Mouse (Mus musculus) midbrain, embryonic 15.5 days (tissue): ENCODE results near the gene Setd4. TPM values are rescaled to one million over a fixed set of nuclear protein-coding genes. Genes with fewer than 3 reads are reported as not detected.
"Not testable (repeated sequence)": the region's sequence is repeated elsewhere in the genome, so short reads cannot be mapped to it uniquely, and the experiment has no call there.

Experiments used
- ATAC-seq: fragments of 200-750 bp; cut with Nextera tagmentation; replicated peaks from 2 replicates; pipeline ENCODE4 v1.8.0; 2017; ENCODE audit warnings: moderate TSS enrichment
- H3K27ac ChIP-seq: fragments of 300-500 bp; sonication (generic); 2 replicates; pipeline ENCODE4 v1.5.1; 2015; ENCODE audit warnings: mild to moderate bottlenecking, inconsistent platforms
- H3K27me3 ChIP-seq: fragments of 300-500 bp; sonication (generic); replicated peaks from 2 replicates; pipeline ENCODE4 v1.6.1; 2015; ENCODE audit warnings: inconsistent platforms
- H3K36me3 ChIP-seq: fragments of 300-500 bp; sonication (generic); replicated peaks from 2 replicates; pipeline ENCODE4 v1.6.1; 2015; ENCODE audit warnings: inconsistent platforms
- H3K4me1 ChIP-seq: fragments of 300-500 bp; sonication (generic); 2 replicates; pipeline ENCODE4 v1.6.1; 2015; ENCODE audit warnings: inconsistent platforms
- H3K4me2 ChIP-seq: fragments of 300-500 bp; sonication (generic); 2 replicates; pipeline ENCODE4 v1.6.1; 2015; ENCODE audit warnings: inconsistent platforms, mild to moderate bottlenecking, moderate library complexity
- H3K4me3 ChIP-seq: fragments of 300-500 bp; sonication (generic); 2 replicates; pipeline ENCODE4 v1.5.1; 2015; ENCODE audit warnings: mild to moderate bottlenecking, inconsistent platforms
- H3K9ac ChIP-seq: fragments of 300-500 bp; sonication (generic); 2 replicates; pipeline ENCODE4 v1.6.1; 2015; ENCODE audit warnings: mild to moderate bottlenecking, inconsistent platforms
- H3K9me3 ChIP-seq: fragments of 300-500 bp; sonication (generic); 2 replicates; pipeline ENCODE4 v1.6.1; 2016; ENCODE audit warnings: inconsistent platforms
- WGBS: fragments of 180-500 bp; shearing (Covaris S2); methylation state at CpG from one replicate; pipeline ENCODE4 v1.1.7; 2015; ENCODE audit warnings: mixed read lengths; 5-methylcytosine and 5-hydroxymethylcytosine counted together
- polyA plus RNA-seq: library from polyadenylated mRNA; unstranded; fragments of >200 nt; fragmentation: Nextera tagmentation; extraction: Ambion mirVana; gene quantifications from 2 replicates; pipeline ENCODE4 v1.2.1, GENCODE M21; 2015

Gene Setd4
- 19.4 and 21.2 TPM in 2 replicates for polyA plus RNA-seq

- Histone ChIP-seq H3K9me3 (no peaks in the 10 kb centered on the region), H3K27ac (peak within 1 kb of the TSS; percentile 88), H3K36me3 (no peaks in the 10 kb centered on the region), H3K4me1 (peaks cover 26% of the 10 kb centered on the region), H3K9ac (peak within 1 kb of the TSS; percentile 85), H3K4me2 (peak within 1 kb of the TSS; percentile 71), H3K27me3 (no peaks in the 10 kb centered on the region), H3K4me3 (peak within 1 kb of the TSS; percentile 71)
- WGBS, result 1% methylated on average over 55 of the region's 55 CpGs
- ATAC-seq, result peak; percentile 89
Measured at GRCm38 (mm10) chr16:93603439-93604212, at the start of gene Setd4. Gene Setd4, minus strand, starts transcription at chr16:93604063.

- H3K27me3 ChIP-seq, result no peaks in the 10 kb centered on the region
- no peak overlapping the region for H3K4me3 ChIP-seq
- no peaks in the 10 kb centered on the region for H3K4me1 ChIP-seq
- H3K4me2 ChIP-seq, result no peak overlapping the region
- 87% methylated on average over 5 of the region's 5 CpGs for WGBS
- no peak for ATAC-seq
- H3K36me3 ChIP-seq, result no peaks in the 10 kb centered on the region
- no peak overlapping the region for H3K9ac ChIP-seq
- H3K27ac ChIP-seq, result no peak overlapping the region
- no peaks in the 10 kb centered on the region for H3K9me3 ChIP-seq
Measured at GRCm38 (mm10) chr16:93648441-93649183, 44.7 kb upstream of the Setd4 start.

- H3K9ac ChIP-seq, result no peak overlapping the region
- no peaks in the 10 kb centered on the region for H3K36me3 ChIP-seq
- no peak overlapping the region for H3K4me3 ChIP-seq
- no peak for ATAC-seq
- H3K27me3 ChIP-seq, result no peaks in the 10 kb centered on the region
- WGBS, result 72% methylated on average over 4 of the region's 4 CpGs
- H3K4me1 ChIP-seq, result no peaks in the 10 kb centered on the region
- no peak overlapping the region for H3K27ac ChIP-seq
- no peak overlapping the region for H3K4me2 ChIP-seq
- no peaks in the 10 kb centered on the region for H3K9me3 ChIP-seq
Measured at GRCm38 (mm10) chr16:93644006-93644405, 40.1 kb upstream of the Setd4 start.

GRCm38 (mm10) chr16:93627761-93628400 lies 24.0 kb upstream of the Setd4 start, which contains the start of gene Gm5678:
Gene Gm5678, plus strand, starts transcription at chr16:93628097.
- Histone ChIP-seq H3K27ac (no peak within 1 kb of the TSS), H3K4me2 (no peak within 1 kb of the TSS), H3K36me3 (no peaks in the 10 kb centered on the region), H3K27me3 (no peaks in the 10 kb centered on the region), H3K9ac (no peak within 1 kb of the TSS), H3K9me3 (no peaks in the 10 kb centered on the region), H3K4me3 (no peak within 1 kb of the TSS), H3K4me1 (no peaks in the 10 kb centered on the region)
- WGBS, result 85% methylated on average over 23 of the region's 23 CpGs
- no peak for ATAC-seq

- Histone ChIP-seq H3K4me1 (no peaks in the 10 kb centered on the region), H3K36me3 (no peaks in the 10 kb centered on the region), H3K27me3 (no peaks in the 10 kb centered on the region), H3K4me2 (no peak overlapping the region), H3K9me3 (no peaks in the 10 kb centered on the region), H3K27ac (no peak overlapping the region), H3K9ac (no peak overlapping the region), H3K4me3 (no peak overlapping the region)
- no peak for ATAC-seq
- 18% methylated on average over 1 of the region's 1 CpGs for WGBS
Measured at GRCm38 (mm10) chr16:93626745-93627144, 22.9 kb upstream of the Setd4 start.

GRCm38 (mm10) chr16:93624671-93625070 lies 20.8 kb upstream of the Setd4 start:
- no peak overlapping the region for H3K4me3 ChIP-seq
- H3K27ac ChIP-seq, result no peak overlapping the region
- no peaks in the 10 kb centered on the region for H3K9me3 ChIP-seq
- H3K4me1 ChIP-seq, result no peaks in the 10 kb centered on the region
- ATAC-seq, result no peak
- no peak overlapping the region for H3K4me2 ChIP-seq
- 88% methylated on average over 4 of the region's 4 CpGs for WGBS
- no peaks in the 10 kb centered on the region for H3K36me3 ChIP-seq
- no peak overlapping the region for H3K9ac ChIP-seq
- H3K27me3 ChIP-seq, result no peaks in the 10 kb centered on the region

- not testable (repeated sequence) for H3K36me3 ChIP-seq, ATAC-seq, H3K27me3 ChIP-seq, H3K4me1 ChIP-seq, H3K4me3 ChIP-seq, H3K27ac ChIP-seq, H3K9ac ChIP-seq, H3K9me3 ChIP-seq, H3K4me2 ChIP-seq
- WGBS, result 86% methylated on average over 4 of the region's 4 CpGs
Measured at GRCm38 (mm10) chr16:93623759-93624158, 19.9 kb upstream of the Setd4 start.

- 40% methylated on average over 5 of the region's 5 CpGs for WGBS
- no peaks in the 10 kb centered on the region for H3K27me3 ChIP-seq
- H3K4me1 ChIP-seq, result no peaks in the 10 kb centered on the region
- H3K9me3 ChIP-seq, result no peaks in the 10 kb centered on the region
- H3K9ac ChIP-seq, result no peak overlapping the region
- H3K4me2 ChIP-seq, result no peak overlapping the region
- no peak for ATAC-seq
- no peak overlapping the region for H3K4me3 ChIP-seq
- peaks cover 4% of the 10 kb centered on the region; the same call in 1 of the 2 replicates for H3K36me3 ChIP-seq
- no peak overlapping the region for H3K27ac ChIP-seq
Measured at GRCm38 (mm10) chr16:93615118-93615870, 11.4 kb upstream of the Setd4 start.

GRCm38 (mm10) chr16:93610961-93611360 lies 7.1 kb upstream of the Setd4 start:
- H3K4me3 ChIP-seq, result no peak overlapping the region
- H3K27ac ChIP-seq, result no peak overlapping the region
- no peak overlapping the region for H3K4me2 ChIP-seq
- H3K4me1 ChIP-seq, result peaks cover 19% of the 10 kb centered on the region
- no peak for ATAC-seq
- no peaks in the 10 kb centered on the region for H3K27me3 ChIP-seq
- H3K9me3 ChIP-seq, result no peaks in the 10 kb centered on the region
- WGBS, result 92% methylated on average over 4 of the region's 4 CpGs
- no peak overlapping the region for H3K9ac ChIP-seq
- H3K36me3 ChIP-seq, result peaks cover 4% of the 10 kb centered on the region; the same call in 1 of the 2 replicates

- Histone ChIP-seq H3K27ac (no peak overlapping the region), H3K4me3 (no peak overlapping the region), H3K9ac (no peak overlapping the region), H3K9me3 (no peaks in the 10 kb centered on the region), H3K4me2 (no peak overlapping the region), H3K36me3 (peaks cover 4% of the 10 kb centered on the region; the same call in 1 of the 2 replicates), H3K4me1 (peaks cover 23% of the 10 kb centered on the region), H3K27me3 (no peaks in the 10 kb centered on the region)
- no peak for ATAC-seq
- WGBS, result 99% methylated on average over 4 of the region's 4 CpGs
Measured at GRCm38 (mm10) chr16:93609796-93610195, 5.9 kb upstream of the Setd4 start.

GRCm38 (mm10) chr16:93608731-93609130 lies 4.9 kb upstream of the Setd4 start:
- Histone ChIP-seq H3K27me3 (no peaks in the 10 kb centered on the region), H3K4me2 (peak overlapping the region; percentile 75), H3K9me3 (no peaks in the 10 kb centered on the region), H3K36me3 (peaks cover 4% of the 10 kb centered on the region; the same call in 1 of the 2 replicates), H3K27ac (no peak overlapping the region), H3K4me3 (peak overlapping the region; percentile 64), H3K4me1 (peaks cover 28% of the 10 kb centered on the region), H3K9ac (peak overlapping the region; percentile 77; the same call in 1 of the 2 replicates)
- no peak for ATAC-seq
- 66% methylated on average over 8 of the region's 8 CpGs for WGBS
